Mouse (Mus musculus) bone marrow, adult 2 months (tissue): ENCODE measurements at regions not wholly inside any gene's neighbourhood (a gene's known extent, or its start where the extent isn't known, plus 50 kb on each side); places are given as distances from the start of the nearest gene placed in this dataset.

Source experiments
- H3K27ac ChIP-seq: fragments of 200-500 bp; 2 replicates; pipeline ENCODE4 v1.5.1; 2012; ENCODE audit warnings: low read depth, mild to moderate bottlenecking, control low read depth, inconsistent platforms, low read length; ENCODE audit not compliant: control insufficient read depth, poor library complexity, insufficient read depth
- H3K4me1 ChIP-seq: fragments of 200-500 bp; 2 replicates; pipeline ENCODE4 v1.6.1; 2011; ENCODE audit warnings: low read length; ENCODE audit not compliant: control insufficient read depth, insufficient read depth
- H3K4me3 ChIP-seq: fragments of 200-500 bp; replicated peaks from 2 replicates; pipeline ENCODE3; 2011; ENCODE audit warnings: mild to moderate bottlenecking, low read depth, low read length, control low read depth; ENCODE audit not compliant: control insufficient read depth
- CTCF ChIP-seq: fragments of 200-500 bp; IDR thresholded peaks from 2 replicates; pipeline ENCODE4 v1.5.1; 2011; ENCODE audit warnings: low read length, control low read depth; ENCODE audit not compliant: control insufficient read depth, insufficient read depth
- POLR2A ChIP-seq: fragments of 200-500 bp; IDR thresholded peaks from 2 replicates; pipeline ENCODE4 v1.6.1; 2011; ENCODE audit warnings: low read depth, mild to moderate bottlenecking, control low read depth, low read length, borderline replicate concordance; ENCODE audit not compliant: control insufficient read depth
- WGBS: fragments of 180-500 bp; shearing (Covaris S2); methylation state at CpG from one replicate; pipeline ENCODE4 v1.1.7; 2018; 5-methylcytosine and 5-hydroxymethylcytosine counted together

DNA sequence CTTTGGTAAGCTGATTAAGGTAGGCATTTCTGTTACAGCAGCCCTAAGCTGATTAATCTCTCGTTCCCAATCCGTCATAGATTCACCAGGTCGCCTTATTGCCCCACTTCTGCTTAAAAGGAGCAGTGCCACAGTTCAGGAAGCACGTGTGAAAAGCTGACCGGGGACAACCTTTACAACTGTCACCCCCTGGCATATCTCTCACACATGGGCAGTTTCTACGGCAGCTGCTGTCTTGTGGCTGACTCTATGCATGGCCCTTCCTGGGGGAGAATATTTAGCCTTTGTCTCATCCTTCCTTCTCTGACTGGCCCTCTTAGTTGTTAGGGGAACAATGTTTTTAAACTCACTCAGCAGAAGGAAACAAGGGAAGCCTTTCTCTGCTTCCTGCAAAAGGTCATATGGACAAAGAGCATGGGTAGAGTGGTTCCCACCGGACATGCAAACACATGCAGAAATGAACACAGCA, 290.9 kb upstream of the Rnaseh2b start:
- TF ChIP-seq CTCF (no peak), POLR2A (no peak)
- 6% methylated on average over 7 of the region's 7 CpGs for WGBS
- Histone ChIP-seq H3K4me3 (no peak overlapping the region), H3K27ac (no peak overlapping the region), H3K4me1 (peaks cover 3% of the 10 kb centered on the region; the same call in 1 of the 2 replicates)

DNA sequence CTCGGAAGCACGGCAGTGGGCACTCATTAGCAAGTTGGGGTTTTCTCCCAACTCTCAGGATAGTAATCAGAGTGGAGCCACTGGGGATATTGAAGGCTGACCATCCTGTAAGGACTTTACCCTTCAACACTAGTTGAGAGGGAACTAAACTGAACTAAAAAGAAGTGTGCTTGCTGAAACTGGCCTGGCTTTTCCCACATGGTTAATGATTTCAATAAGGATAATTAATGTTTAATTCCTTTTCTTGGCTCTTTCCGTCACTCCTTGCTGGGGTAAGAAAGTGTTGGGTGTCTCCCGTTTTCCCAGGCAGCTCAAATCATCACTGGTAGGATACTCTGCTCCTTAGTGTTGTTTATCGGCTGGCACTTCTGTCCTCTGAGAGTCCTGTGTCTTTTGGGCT, 290.3 kb upstream of the Rnaseh2b start:
- H3K4me3 ChIP-seq = no peak overlapping the region
- peaks cover 3% of the 10 kb centered on the region; the same call in 1 of the 2 replicates for H3K4me1 ChIP-seq
- no peak for TF ChIP-seq POLR2A
- no peak for TF ChIP-seq CTCF
- 74% methylated on average over 5 of the region's 5 CpGs for WGBS
- no peak overlapping the region for H3K27ac ChIP-seq

DNA sequence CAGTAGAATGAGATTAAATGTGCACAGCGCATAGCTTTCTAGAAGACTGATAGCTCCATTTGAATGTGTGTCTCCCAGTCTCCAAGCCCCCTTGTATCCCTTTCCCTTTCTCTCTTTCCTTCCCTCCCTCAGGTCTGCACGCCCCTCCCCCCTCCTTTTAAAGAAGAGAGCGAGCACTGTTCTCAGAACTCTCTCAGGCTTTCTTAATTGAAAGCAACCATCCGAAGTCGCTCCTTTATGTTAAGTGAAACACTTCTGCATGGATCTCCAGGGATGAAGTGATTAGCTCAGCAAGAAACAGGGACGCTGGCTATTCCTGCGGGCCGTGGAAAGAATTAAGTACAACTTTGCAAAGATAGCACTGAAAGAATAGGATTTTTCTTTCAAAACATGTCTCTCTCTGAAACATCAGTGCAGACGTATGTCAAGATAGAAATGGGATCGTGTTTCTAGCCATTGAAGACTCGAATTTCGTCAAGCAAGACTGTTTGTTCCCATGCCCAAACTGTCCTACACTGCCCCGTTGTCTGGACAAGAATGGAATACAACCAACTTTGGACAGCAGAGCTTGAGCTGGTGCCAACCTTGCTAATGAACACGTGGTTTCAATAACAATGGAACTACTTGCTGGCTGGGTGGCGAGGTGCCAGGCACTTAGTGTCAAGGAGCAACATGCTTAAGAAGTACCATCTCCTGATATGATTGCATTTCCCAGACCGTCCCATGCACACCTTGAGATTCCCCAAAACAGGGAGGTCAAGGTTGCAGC, 289.2 kb upstream of the Rnaseh2b start:
- H3K4me3 ChIP-seq = no peak overlapping the region
- H3K27ac ChIP-seq = no peak overlapping the region
- TF ChIP-seq CTCF = no peak
- no peak for TF ChIP-seq POLR2A
- peaks cover 3% of the 10 kb centered on the region; the same call in 1 of the 2 replicates for H3K4me1 ChIP-seq
- 83% methylated on average over 16 of the region's 16 CpGs for WGBS

DNA sequence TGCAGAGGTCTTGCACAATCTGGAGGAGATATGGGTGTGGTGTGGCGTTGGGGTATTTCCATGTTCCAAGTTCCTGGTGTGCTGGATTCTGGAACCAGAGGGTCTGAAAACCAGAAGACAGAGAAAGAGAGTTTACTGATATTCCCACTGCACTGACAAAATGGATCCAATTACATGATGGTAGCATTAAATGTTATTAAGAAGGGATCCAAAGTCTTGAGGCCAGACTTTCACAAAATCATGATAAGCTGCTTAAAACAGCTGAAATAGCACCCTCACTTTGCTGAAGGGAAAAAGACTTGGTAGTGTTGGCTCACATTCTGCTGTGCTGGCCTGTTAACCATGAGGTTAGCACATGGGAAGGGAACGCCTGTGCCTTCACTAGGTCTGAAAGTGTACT, 288.6 kb upstream of the Rnaseh2b start:
- 71% methylated on average over 2 of the region's 2 CpGs for WGBS
- H3K4me3 ChIP-seq = no peak overlapping the region
- no peaks in the 10 kb centered on the region; the same call in 1 of the 2 replicates for H3K4me1 ChIP-seq
- TF ChIP-seq POLR2A (no peak), CTCF (no peak)
- H3K27ac ChIP-seq = no peak overlapping the region

- 82% methylated on average over 5 of the region's 5 CpGs for WGBS
- Histone ChIP-seq H3K4me1 (no peaks in the 10 kb centered on the region), H3K4me3 (no peak overlapping the region), H3K27ac (no peak overlapping the region)
- TF ChIP-seq CTCF (no peak), POLR2A (no peak)
Observed at GRCm38 (mm10) chr14:62008707-62009106, 283.7 kb upstream of the Rnaseh2b start.

- Histone ChIP-seq H3K4me1 (no peaks in the 10 kb centered on the region), H3K27ac (no peak overlapping the region), H3K4me3 (no peak overlapping the region)
- 39% methylated on average over 4 of the region's 4 CpGs for WGBS
- TF ChIP-seq POLR2A = no peak
- no peak for TF ChIP-seq CTCF
Observed at GRCm38 (mm10) chr14:62018804-62019203, 273.6 kb upstream of the Rnaseh2b start.

DNA sequence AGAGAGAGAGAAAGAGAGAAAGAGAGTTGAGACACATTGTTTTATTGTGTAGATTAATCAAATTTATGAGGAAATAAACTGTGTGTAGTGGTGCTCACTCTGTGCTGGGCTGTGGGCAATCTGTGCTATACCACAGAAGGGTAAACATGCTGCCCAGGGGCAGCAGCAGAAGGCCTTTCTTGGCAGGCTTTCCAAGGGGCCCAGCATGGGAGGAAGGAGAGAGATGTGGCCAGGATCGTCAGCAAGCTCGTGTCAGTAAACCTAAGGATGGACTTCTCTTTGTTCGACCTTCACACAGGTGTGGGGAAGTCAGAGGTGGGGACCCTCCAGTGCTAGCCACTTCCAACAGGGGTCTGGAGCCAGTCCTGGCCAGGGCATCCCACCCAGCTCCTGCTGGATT, 271.4 kb upstream of the Rnaseh2b start:
- Histone ChIP-seq H3K4me3 (no peak overlapping the region), H3K4me1 (no peaks in the 10 kb centered on the region), H3K27ac (no peak overlapping the region)
- no peak for TF ChIP-seq CTCF
- no peak for TF ChIP-seq POLR2A
- WGBS = 53% methylated on average over 3 of the region's 3 CpGs

- 33% methylated on average over 3 of the region's 3 CpGs for WGBS
- Histone ChIP-seq H3K27ac (no peak overlapping the region), H3K4me3 (no peak overlapping the region), H3K4me1 (no peaks in the 10 kb centered on the region; the same call in 1 of the 2 replicates)
- no peak for TF ChIP-seq POLR2A
- TF ChIP-seq CTCF = no peak
Observed at GRCm38 (mm10) chr14:62022193-62022592, 270.2 kb upstream of the Rnaseh2b start.

DNA sequence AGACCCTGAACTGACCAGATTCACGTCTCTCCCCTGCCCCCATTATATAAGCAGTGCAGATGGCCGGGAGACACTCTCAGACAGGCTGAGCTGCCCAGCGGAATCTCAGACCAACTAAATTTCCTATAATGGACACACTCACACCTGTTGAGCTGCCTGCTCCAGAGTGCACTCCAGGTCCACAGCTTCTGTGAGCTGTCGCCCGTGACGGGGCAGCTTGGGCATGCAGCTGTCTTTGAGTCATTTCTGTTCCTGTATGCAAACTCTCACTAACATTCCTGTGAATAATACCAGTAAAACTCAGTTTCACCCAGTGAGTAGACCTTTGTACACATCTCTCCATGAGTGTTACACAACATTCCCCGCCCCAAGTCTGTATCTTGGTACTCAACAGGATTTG, 269.4 kb upstream of the Rnaseh2b start:
- WGBS = 82% methylated on average over 7 of the region's 7 CpGs
- TF ChIP-seq POLR2A = no peak
- no peak for TF ChIP-seq CTCF
- no peak overlapping the region for H3K4me3 ChIP-seq
- H3K4me1 ChIP-seq = peaks cover 2% of the 10 kb centered on the region; the same call in 1 of the 2 replicates
- no peak overlapping the region for H3K27ac ChIP-seq
